Mouse (Mus musculus): Measurements from ENCODE around the gene Tmem183a. TPM values are rescaled to one million over a fixed set of nuclear protein-coding genes. Genes with fewer than 3 reads are reported as not detected.

Gene Tmem183a
- polyA plus RNA-seq, 1 experiment from 2014 or later = 118 TPM

DNA sequence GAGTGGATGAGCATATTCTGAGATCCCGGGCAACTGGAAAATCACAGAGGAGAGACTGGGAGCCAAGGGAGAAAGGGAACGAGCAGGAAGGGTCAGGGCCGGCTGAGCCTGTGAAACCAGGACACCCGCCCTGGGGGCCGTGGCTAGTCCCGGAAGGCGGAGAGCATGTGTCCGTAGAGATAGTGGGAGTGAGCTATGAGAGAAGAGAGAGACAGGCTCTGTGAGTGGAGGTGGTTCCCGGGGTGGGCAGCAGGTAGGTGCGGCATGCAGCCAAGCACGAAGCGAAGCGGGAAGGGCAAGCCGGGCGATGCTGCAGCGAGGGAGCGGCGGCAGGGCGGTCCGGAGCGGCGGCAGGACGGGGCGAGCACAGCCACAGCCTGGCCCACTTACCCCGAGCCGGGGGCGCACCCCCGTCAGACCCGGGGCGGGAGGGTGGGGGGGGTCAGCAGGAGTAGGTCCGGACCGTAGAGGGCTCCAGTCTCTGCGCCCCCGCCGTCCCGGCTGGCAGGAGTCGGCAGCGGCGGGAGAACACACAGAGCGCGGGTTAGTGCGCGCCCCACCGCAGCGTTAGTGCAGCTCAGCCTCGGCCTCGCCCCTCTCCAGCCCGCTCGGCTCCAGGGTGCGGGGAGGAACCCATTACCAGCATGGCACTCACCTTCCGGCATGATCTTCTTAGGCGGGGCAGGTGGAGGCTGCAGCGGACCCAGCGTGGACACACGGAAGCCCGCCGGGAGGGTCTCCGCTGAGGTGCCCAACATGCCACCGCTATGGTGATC lies 63.0 kb downstream of the Tmem183a start:
- 3% methylated on average over 58 of the region's 59 CpGs for WGBS
- H3K4me1 ChIP-seq = peaks cover 24% of the 10 kb centered on the region
- H3K27me3 ChIP-seq (ENCODE audit: low read depth, poor library complexity, severe bottlenecking) = peaks cover 44% of the 10 kb centered on the region
- H3K36me3 ChIP-seq = no peaks in the 10 kb centered on the region
- peak overlapping the region; percentile 74 for H3K27ac ChIP-seq
- DNase-seq (ENCODE audit: low spot score) = peak; percentile 73
- H3K9me3 ChIP-seq (replicated peaks) = no peaks in the 10 kb centered on the region
- H3K4me3 ChIP-seq = peak overlapping the region; percentile 64

DNA sequence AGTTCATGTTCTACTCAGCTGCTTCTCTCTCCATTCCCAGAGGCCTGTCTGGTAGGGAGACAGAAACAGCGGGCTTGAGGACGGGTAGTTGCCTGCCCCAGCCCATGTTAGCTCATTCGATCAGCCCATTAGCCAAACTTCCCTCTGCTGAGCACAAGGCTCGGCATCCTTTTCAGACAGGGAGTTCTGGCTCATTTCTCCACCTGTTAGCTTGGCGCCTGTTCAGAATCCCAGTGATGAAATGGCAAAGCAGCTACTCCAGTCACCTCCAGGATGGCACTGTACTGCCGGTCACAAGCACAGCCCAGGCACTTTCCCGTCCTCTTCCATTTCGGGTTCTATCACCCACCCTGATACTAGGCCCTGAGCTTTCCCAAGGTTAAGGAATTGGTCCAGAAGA lies 64.5 kb downstream of the Tmem183a start:
- H3K27ac ChIP-seq = no peak overlapping the region
- no peak for DNase-seq (ENCODE audit: low spot score)
- H3K36me3 ChIP-seq = no peaks in the 10 kb centered on the region
- H3K4me1 ChIP-seq = peaks cover 16% of the 10 kb centered on the region
- no peak overlapping the region for H3K4me3 ChIP-seq
- no peaks in the 10 kb centered on the region for H3K9me3 ChIP-seq (replicated peaks)
- H3K27me3 ChIP-seq (ENCODE audit: low read depth, poor library complexity, severe bottlenecking) = peaks cover 44% of the 10 kb centered on the region
- WGBS = 84% methylated on average over 8 of the region's 8 CpGs

Other genes starting within 250 kb of the Tmem183a start
- 0.80 TPM in 1 of 2 replicates, not detected in the other for gene Chil1, start 179.8 kb downstream of the Tmem183a start, polyA plus RNA-seq (2016; fragmentation: Nextera tagmentation; extraction: Ambion mirVana)
- 0.56 and 0.98 TPM in 2 replicates for gene Mybph, start 168.5 kb downstream of the Tmem183a start, polyA plus RNA-seq (2016; fragmentation: Nextera tagmentation; extraction: Ambion mirVana)
- 0.06 and 0.69 TPM in 2 replicates for gene Adora1, start 126.5 kb downstream of the Tmem183a start, polyA plus RNA-seq (2016; fragmentation: Nextera tagmentation; extraction: Ambion mirVana)
- gene Myog, start 72.0 kb downstream of the Tmem183a start, polyA plus RNA-seq (2016; fragmentation: Nextera tagmentation; extraction: Ambion mirVana) = 2.0 and 16.0 TPM in 2 replicates
- 1.8 and 2.3 TPM in 2 replicates for gene Ppfia4, start 29.1 kb downstream of the Tmem183a start, polyA plus RNA-seq (2016; fragmentation: Nextera tagmentation; extraction: Ambion mirVana)
- not detected in 2 replicates for gene 4933406M09Rik, start 24.0 kb upstream of the Tmem183a start, polyA plus RNA-seq (2016; fragmentation: Nextera tagmentation; extraction: Ambion mirVana)
- 41.6 and 44.4 TPM in 2 replicates for gene Cyb5r1, start 43.6 kb upstream of the Tmem183a start, polyA plus RNA-seq (2016; fragmentation: Nextera tagmentation; extraction: Ambion mirVana)
- gene Adipor1, start 53.4 kb upstream of the Tmem183a start, polyA plus RNA-seq (2016; fragmentation: Nextera tagmentation; extraction: Ambion mirVana) = 79.8 and 85.0 TPM in 2 replicates
- gene Klhl12, start 93.6 kb upstream of the Tmem183a start, polyA plus RNA-seq (2016; fragmentation: Nextera tagmentation; extraction: Ambion mirVana) = 41.6 and 43.7 TPM in 2 replicates
- gene Rabif, start 132.7 kb upstream of the Tmem183a start, polyA plus RNA-seq (2016; fragmentation: Nextera tagmentation; extraction: Ambion mirVana) = 36.6 and 38.2 TPM in 2 replicates
- gene Mgat4e, start 187.7 kb upstream of the Tmem183a start, polyA plus RNA-seq (2016; fragmentation: Nextera tagmentation; extraction: Ambion mirVana) = not detected in 2 replicates
- gene Kdm5b, start 198.2 kb upstream of the Tmem183a start, polyA plus RNA-seq (2016; fragmentation: Nextera tagmentation; extraction: Ambion mirVana) = 67.1 and 81.9 TPM in 2 replicates